Mouse (Mus musculus) cerebellum, postnatal 4 days (tissue): Measurements from ENCODE around the gene Lancl3.
"Not testable (repeated sequence)": the region's sequence is repeated elsewhere in the genome, so short reads cannot be mapped to it uniquely, and the experiment has no call there.

Experiments used
- DNase-seq, 2 experiments: peaks; one replicate each; pipeline ENCODE4 v3.0.0; 2022; ENCODE audit warnings: low spot score in 2 of 2, mixed read lengths in 1 of 2

The Lancl3 gene

DNA sequence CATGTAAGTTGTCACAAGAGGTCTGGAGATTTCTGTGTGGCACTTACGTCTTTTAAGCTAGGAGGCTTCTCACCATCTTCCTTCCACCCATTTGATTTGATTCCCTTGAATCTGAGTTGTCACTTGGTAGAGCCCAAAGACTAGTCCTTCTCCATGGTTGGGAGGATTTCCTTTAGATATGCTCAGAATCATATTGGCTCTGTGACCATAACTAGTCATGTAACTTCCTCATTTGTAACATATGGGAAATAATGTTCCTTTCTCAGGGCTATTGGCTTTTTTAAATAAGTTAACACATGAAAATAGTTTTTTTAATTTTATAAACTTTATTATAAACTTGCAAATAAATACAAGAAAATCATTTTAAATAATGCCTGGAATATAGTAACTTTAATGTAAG, 59.6 kb downstream of the Lancl3 start:
- DNase-seq: no peak

DNA sequence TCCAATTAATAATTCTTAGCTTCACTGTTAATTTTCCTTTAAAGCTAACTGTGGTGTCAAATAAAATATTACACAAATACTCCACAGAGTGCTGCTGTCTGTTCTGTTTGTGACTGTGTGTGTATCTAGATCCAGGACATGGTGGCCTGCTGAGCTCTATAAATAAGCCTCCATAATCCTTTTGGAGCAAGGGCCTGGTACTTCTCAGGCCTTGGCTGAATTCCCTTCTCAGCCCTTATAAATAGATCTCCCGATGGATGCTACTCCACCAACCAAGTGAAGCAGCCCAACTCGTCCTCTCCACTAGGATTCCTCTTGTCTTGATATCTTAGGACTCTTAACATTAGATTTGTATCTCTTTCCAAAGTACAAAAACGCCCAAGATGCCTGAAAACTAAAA, 71.4 kb downstream of the Lancl3 start:
- DNase-seq: no peak

DNA sequence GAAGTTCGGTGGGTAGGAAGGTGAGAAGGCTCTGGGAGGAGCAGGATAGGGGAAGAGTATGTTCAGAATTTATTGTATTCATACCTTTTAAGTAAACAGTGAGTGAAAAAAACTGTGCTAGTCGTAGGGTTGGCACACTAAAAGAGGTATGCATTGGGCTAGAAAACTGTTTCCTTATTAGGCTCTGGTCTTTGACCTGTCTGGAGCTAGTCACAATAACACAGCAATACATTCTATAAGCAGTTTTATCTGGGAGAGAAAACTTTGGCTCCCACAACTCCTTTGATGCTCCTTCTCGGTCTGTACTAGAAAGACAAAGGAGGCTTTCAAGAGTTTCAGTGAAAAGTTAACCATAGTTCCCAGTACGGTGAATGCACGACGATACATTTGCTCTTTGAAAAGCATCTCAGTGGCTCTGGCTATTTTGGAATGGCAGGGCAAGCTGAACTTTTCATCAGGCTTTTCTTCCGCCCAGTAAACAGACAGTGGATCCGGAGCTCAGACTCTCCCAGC, 72.3 kb downstream of the Lancl3 start:
- DNase-seq: no peak

DNA sequence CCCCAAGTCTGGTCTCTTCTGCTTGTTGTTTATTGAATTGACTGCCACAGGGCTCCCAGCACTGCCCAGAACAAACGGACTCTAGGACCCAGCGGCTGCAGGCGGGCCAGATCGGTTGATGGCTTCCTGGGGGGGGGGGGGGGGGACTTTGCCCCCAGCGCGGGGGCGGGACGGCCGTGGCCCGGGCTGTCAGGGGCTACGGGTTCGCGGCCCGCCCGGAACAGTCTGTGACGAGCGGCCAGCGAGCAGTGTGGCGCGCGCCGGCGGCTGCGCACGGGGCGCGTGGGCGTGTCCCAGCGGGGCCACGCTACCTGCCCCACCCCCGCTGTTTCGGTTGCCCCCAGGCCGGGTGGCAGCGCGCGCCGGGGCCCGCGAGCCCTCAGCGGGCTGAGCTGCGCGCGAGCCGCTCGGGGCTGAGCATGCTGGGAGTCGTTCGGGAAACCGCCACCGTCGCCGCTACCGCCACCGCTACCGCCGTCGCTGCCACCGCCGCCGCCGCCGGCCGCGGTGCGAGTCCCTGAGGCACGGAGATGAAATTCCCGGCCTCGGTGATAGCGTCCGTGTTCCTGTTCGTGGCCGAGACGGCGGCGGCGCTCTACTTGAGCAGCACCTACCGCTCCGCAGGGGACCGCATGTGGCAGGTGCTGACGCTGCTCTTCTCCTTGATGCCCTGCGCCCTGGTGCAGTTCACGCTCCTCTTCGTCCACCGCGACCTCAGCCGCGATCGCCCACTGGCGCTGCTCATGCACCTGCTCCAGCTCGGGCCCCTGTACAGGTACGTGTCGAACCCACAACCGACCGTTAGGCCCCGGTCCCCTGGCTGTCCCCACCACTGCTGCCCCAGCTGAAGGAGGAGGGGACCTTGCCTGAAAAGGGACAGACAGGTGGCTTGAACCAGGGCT, 73.0 kb downstream of the Lancl3 start, which contains the start of gene Xk:
TSS of gene Xk (plus strand) at position 297 of the 902 bp plus-strand sequence.
- peak in 1 of 2 experiments; percentile 14 for DNase-seq

DNA sequence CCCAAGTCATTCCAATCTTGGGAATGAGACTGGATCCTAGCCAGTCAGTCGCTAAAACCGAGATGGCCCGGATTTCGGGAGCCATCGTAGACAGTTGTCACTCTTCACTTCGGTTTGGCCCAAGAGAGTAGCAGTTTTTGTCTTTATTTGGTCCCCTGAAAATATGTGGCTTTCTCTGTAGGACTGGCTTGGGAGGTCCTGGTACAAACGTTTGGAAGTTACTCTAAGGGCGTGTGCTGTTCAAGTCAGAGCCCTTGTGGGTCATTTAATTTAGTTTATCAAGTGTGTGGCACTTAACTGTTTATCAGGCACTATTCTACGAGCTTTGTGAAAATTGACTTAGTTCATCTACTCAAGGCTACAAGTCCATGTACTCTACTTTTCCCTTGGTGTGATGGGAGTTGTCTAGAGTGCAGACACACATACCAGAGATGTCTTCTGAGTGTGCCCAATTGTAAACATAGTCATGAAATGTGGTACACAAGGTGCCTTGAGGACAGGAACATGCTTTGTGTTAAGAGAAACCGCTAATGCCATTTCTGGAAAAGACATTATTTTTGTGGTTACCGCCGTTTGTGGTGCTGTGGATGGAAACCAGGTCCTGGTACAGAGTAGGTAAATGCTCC, 73.8 kb downstream of the Lancl3 start:
- DNase-seq: no peak

DNA sequence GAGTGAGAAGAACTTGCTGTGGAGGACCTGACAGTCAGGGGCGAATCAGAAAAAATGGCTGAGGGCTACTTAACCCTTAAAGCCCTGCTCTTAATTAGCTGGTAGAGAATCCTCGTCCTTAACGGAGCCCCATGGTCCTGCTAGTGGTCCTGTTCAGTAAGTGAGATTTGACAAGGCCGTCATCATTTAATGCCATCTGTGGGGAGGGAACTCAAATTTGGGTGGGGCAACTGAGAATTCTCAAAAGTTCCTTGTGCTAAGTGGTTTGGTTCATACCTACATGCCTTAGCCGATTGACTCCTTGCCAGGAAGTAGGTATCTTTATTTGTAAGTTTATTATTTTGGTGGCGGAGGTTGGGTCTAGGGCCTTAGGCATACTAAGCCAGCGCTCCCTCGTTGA, 74.6 kb downstream of the Lancl3 start:
- DNase-seq: no peak

DNA sequence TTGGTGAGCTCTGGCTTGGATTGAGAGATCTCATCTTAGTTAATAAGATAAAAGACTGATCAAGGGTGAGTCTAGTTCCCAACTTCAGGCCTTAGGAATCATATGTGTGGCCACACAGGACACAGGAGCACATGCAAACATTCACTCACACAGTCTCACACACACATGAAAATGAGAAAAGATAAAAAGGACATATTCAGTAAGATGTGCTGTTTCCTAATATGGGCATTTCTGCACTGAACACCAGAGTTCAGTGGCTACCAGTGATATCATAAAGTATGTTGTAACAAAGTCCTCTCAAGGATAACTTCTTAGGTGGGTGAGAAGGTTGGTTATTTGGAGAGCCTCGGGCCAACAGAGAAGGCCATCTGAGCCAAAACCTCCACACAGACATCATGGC, 83.8 kb downstream of the Lancl3 start, which contains the start of gene H2al1m:
TSS of gene H2al1m (plus strand) at position 301 of the 400 bp plus-strand sequence.
- not testable (repeated sequence) for DNase-seq

DNA sequence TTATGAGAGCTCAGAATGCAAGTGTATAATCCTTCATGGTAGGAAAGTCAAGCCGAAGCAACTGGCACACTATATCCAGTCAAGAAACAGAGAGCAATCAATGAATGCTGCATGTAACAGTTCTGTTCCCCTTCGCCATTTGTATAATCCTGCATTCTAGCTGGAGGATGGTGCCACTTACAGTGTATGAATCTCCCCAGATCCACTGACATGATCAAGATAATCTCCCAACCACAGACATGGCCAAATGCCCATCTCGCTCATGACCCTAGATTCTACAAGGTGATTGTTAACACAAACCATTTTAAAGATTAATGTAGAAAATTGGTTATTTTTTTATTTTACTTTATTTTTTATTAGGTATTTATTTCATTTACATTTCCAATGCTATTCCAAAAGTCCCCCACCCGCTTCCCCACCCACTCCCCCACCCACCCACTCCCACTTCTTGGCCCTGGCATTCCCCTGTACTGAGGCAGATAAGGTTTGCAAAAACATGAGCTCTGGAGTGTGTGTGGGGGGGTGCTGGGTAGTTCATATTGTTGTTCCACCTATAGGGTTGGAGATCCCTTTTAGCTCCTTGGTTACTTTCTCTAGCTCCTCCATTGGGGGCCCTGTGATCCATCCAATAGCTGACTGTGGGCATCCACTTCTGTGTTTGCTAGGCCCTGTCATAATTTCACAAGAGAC, 93.6 kb downstream of the Lancl3 start:
- DNase-seq: not testable (repeated sequence)

DNA sequence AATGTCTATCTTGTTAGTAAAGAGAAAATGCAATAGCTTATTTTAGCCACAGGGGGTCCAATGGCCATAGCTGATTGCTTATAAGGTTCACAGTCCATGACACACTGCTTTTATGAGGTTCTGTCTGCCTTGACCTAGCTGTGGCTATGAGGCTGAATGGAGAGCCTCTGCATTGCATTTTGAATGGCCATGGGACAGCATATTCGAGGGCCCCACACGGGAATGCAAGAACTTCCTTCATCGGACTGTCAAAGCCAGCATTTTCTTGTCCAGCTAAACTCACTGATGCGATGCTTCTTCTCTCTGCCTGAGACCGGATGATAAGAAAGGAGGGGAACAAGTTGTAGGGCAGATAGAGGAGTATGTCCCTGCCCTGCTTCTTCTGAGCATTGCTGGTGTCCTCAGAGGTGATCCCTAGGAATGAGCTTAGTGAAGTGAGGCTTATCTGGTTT, 98.7 kb downstream of the Lancl3 start:
- DNase-seq: no peak

DNA sequence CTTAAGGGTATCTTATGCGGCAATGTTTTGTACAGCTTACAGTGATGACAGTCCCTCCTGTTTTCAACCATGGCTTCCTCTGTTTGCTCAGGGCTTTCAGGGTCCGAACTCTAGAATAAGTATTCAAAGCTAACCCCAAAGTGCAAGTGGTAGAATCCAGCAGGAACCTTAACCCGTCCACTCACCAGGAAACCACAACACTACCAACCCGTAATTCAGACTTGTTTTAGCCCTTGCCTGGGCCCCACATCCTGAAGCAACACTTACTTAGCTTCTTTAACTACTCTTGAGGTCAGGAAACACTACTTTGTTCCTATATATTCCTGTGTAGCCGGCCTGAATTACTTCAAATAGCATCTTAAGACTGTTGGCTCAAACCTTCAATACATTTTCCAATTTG, 103.1 kb downstream of the Lancl3 start:
- DNase-seq: no peak

DNA sequence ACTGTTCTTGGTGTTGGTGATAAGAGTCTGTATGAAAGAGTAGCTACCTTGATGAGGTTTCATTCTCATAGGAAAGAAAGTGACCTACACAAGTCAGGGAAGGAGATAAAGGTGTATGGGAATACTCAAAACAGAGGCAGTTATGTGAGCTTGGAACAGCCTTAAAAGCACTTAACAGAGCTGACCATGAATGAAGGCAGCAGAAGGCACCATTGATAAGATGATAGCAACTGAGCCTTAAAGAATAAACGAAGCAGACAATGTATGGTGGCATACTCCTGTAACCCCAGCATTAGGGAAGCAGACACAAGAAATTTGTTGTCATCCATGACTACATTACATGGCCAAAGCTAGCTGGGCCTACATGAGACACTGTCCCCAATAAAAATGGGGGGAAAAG, 103.8 kb downstream of the Lancl3 start:
- no peak for DNase-seq

DNA sequence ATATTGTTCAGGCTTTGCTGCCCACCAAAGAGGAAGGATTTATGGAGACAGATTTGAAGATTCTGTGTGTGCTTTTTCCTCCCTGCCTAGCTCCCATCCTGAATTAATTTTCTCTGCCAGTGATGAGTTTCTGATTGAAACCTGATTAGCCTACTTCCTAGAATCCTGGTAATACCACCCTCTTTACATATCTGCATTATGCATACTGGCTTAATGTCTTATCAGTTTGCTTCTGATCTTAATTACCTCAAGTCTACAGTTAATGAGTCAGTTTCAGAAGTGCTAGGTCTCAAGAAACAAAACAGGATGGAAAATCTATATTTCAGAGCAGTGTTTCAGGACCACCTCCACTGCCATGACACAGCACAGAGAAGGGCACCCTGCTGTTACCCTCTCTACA, 116.8 kb downstream of the Lancl3 start:
- DNase-seq: not testable (repeated sequence)
